Mouse (Mus musculus) cerebellum, adult 18-20 months (tissue): ENCODE measurements around the gene Tmc7.

Experiments
- DNase-seq, 2 experiments: peaks; one replicate each; pipeline ENCODE4 v3.0.0; 2021

Tmc7 gene

DNA sequence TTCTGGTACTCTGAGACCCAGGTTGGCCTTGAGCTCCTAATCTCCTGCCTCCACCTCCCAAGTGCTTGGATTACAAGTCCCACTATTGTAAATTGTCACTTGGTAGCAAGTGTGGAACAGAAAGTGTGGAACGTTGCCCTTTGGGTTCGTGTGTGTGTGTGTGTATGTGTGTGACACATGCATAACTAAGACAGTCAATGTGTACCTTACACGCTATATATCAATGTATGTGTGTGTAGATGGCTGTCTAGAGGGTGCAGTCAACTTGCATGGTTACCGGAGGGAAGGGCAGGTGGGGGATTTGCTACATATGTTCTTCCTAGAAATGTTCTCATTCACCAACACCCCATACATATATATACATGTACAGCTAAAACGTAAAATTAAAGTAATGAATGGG, 390 bp upstream of the Tmc7 start:
- DNase-seq: no peak

DNA sequence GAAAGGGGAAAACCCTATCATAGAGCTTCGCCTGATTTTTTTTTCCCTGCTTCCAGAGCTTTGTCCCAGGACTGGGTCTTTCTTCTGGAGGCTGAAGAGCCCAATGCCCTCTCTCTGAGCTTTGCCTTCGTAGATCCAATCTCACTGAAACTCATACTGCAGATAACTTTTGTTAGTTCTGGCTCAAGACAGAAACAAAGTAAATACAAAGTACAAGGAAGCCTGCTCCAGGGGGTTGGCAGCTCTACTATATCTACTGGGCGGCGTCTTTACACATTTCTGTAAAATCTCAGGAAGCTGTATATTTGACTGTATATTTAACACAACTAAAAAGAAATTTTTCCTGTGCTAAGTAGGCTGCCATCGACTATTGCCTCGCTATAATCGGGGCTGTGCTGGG, 715 bp downstream of the Tmc7 start:
- no peak for DNase-seq

- DNase-seq: no peak
These were observed 4.6 kb downstream of the Tmc7 start for GRCm38 (mm10) chr7:118579938-118580337.

- DNase-seq: no peak
These were observed 6.3 kb downstream of the Tmc7 start for GRCm38 (mm10) chr7:118578269-118578668.

DNA sequence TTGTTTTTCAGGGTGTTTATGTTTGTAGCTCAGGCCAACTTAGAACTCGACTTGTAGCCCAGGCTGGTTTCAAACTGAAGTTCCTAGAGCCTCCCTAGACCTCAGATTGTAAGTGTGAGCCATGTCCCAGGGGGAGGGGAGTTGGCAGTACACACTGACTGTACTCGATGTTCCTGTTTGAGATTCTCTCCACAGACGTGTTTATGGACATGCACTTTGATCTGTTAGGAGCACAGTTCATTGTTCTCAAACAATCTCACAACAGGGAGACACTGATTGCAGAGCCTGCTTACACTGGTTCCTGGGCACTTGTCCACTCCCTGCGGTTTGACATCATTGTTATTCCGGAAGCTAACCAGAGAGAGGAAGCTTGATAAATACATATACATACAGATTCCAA, 12.5 kb downstream of the Tmc7 start:
- no peak for DNase-seq

DNA sequence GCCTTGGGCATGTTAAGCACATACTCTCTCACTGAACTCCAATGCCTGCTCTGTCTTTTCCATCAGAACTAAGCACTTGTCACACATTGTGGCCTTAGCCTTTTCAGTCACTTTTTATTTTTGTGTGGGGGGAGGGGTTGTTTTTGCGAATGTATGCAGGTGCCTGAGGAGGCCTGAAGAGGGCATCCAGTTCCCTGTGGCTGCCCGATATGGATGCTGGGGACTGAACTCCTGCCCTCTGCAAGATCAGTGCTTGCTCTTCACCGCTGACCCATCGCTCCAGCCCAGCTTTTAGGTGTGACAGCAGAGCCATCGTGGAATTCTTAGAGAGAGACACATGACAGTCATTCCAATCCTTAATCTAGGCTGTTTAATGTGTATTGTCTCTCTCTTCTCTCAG, 13.2 kb downstream of the Tmc7 start:
- DNase-seq: no peak

GRCm38 (mm10) chr7:118569121-118569543, 15.4 kb downstream of the Tmc7 start:
- DNase-seq: no peak

- no peak for DNase-seq
These were observed 30.2 kb downstream of the Tmc7 start for GRCm38 (mm10) chr7:118554290-118554689.

DNA sequence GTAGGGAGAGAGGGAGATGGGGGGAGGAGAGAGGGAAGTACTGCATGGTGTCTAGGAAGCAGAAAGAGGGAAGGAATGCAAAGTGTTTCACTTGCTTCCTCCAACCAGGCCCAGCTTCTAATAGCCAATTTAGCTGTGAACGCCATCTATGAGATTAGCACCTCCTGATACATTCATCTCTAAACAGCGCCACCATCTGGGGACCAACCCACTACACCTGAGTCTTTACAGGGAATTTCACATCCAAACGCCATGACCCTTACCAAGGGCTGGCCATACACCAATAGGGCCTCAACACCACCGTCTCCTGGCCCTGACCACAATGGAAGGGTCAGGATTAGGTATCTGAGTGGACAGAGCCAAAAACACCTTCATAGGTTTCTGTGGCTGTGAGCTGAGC, 30.7 kb downstream of the Tmc7 start:
- no peak for DNase-seq

GRCm38 (mm10) chr7:118547451-118547850, 37.1 kb downstream of the Tmc7 start:
- DNase-seq: no peak

DNA sequence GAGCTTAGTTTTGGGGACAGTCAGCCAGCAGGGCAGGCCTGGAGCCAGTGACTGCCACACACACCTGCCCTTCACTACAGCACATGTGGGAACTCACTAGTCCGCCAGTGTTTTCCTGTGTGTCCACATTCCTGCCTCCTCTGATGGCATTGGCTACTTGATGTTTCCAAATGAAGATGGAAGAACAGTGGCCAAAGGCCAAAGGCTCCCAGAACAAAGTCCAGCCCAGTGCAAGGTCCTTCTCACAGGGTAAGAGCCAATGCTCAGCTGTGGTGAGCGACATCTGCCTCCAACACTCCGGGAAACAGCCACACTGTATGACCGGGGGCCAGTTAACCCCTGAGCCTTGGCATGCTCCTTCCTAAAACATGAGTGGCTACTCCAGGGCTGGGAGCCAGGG, 40.4 kb downstream of the Tmc7 start:
- no peak for DNase-seq

- no peak for DNase-seq
These were observed 49.5 kb downstream of the Tmc7 start for GRCm38 (mm10) chr7:118535076-118535475.

GRCm38 (mm10) chr7:118534326-118534725, 50.2 kb downstream of the Tmc7 start:
- DNase-seq: no peak

GRCm38 (mm10) chr7:118533178-118533578, 51.4 kb downstream of the Tmc7 start, which contains the start of gene Coq7:
TSS of gene Coq7 (minus strand) at chr7:118533356.
- DNase-seq: peak; percentile 95

GRCm38 (mm10) chr7:118532519-118533177, 51.9 kb downstream of the Tmc7 start:
- peak; percentile 97 to 98 for DNase-seq

- DNase-seq: no peak
These were observed 57.6 kb downstream of the Tmc7 start for GRCm38 (mm10) chr7:118526967-118527366.

- no peak for DNase-seq
These were observed 62.5 kb downstream of the Tmc7 start for GRCm38 (mm10) chr7:118522077-118522476.

DNA sequence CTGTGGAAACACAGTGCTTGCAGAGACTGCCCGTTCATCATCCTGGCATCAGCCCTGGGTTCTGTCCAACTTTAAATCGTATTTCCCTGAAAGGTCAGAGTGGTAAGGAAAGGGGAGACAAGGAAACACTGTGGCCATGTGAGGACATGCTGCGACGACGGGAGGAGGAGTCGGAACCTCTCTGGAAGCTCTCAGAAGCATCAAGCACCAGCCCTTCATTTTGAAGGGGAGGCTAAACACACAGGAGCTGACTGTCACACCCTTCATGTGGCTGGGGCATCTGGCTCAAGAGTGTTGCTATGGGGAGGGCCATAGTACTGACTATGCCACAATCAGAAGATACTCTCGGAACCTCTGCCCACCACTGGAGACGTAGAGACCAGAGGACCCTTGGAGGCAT, 64.9 kb downstream of the Tmc7 start:
- no peak for DNase-seq

- peak; percentile 63 to 82 for DNase-seq
These were observed 65.8 kb downstream of the Tmc7 start for GRCm38 (mm10) chr7:118518687-118519086.

GRCm38 (mm10) chr7:118517819-118518218, 66.7 kb downstream of the Tmc7 start:
- DNase-seq: no peak

DNA sequence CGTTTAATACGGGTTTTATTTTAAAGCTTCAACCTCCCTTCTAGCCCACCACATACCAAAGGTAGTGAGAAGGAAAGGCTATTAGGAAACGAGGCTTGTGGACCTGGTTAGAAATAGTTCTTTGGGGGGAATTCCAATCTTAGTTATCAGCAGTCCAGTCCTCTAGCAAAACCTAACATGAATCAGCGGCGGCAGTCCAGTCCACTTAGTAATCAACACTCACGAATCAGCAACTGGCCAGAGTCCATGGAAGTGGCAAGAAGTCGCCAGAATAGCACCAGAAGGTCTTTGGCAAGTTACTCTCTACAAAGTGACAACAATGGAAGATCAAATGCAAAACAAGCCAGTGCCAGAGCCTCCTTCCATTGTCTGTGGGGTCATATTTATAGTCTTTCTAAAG, 76.0 kb downstream of the Tmc7 start:
- DNase-seq: no peak

GRCm38 (mm10) chr7:118503844-118504243, 80.7 kb downstream of the Tmc7 start:
- no peak for DNase-seq

- no peak for DNase-seq
These were observed 82.2 kb downstream of the Tmc7 start for GRCm38 (mm10) chr7:118502333-118502732.

- DNase-seq: no peak
These were observed 84.6 kb downstream of the Tmc7 start for GRCm38 (mm10) chr7:118499784-118500435.
